Mouse (Mus musculus) kidney, embryonic 15.5 days (tissue): ENCODE measurements around the gene Hras. TPM values are rescaled to one million over a fixed set of nuclear protein-coding genes. Genes with fewer than 3 reads are reported as not detected.

ENCODE experiments used
- ATAC-seq: fragments of 200-750 bp; cut with Nextera tagmentation; replicated peaks from 2 replicates; pipeline ENCODE4 v1.8.0; 2017; ENCODE audit warnings: moderate TSS enrichment; ENCODE audit not compliant: low FRiP score
- H3K27ac ChIP-seq: fragments of 300-500 bp; sonication (generic); 2 replicates; pipeline ENCODE4 v1.5.1; 2015; ENCODE audit warnings: mild to moderate bottlenecking, inconsistent platforms
- H3K27me3 ChIP-seq: fragments of 300-500 bp; sonication (generic); 2 replicates; pipeline ENCODE4 v1.6.1; 2015; ENCODE audit warnings: inconsistent platforms
- H3K36me3 ChIP-seq: fragments of 300-500 bp; sonication (generic); 2 replicates; pipeline ENCODE4 v1.6.1; 2015; ENCODE audit warnings: inconsistent platforms
- H3K4me1 ChIP-seq: fragments of 300-500 bp; sonication (generic); 2 replicates; pipeline ENCODE4 v1.6.1; 2015; ENCODE audit warnings: inconsistent platforms
- H3K4me2 ChIP-seq: fragments of 300-500 bp; sonication (generic); 2 replicates; pipeline ENCODE4 v1.6.1; 2015; ENCODE audit warnings: moderate library complexity, mild to moderate bottlenecking, inconsistent platforms
- H3K4me3 ChIP-seq: fragments of 300-500 bp; sonication (generic); replicated peaks from 2 replicates; pipeline ENCODE4 v1.5.1; 2015; ENCODE audit warnings: mild to moderate bottlenecking, inconsistent platforms
- H3K9ac ChIP-seq: fragments of 300-500 bp; sonication (generic); 2 replicates; pipeline ENCODE4 v1.6.1; 2015; ENCODE audit warnings: mild to moderate bottlenecking, inconsistent platforms
- H3K9me3 ChIP-seq: fragments of 300-500 bp; sonication (generic); replicated peaks from 2 replicates; pipeline ENCODE4 v1.6.1; 2016; ENCODE audit warnings: inconsistent platforms
- WGBS: fragments of 180-500 bp; shearing (Covaris S2); methylation state at CpG from one replicate; pipeline ENCODE4 v1.1.7; 2015; ENCODE audit warnings: mixed read lengths; 5-methylcytosine and 5-hydroxymethylcytosine counted together
- microRNA counts: library from miRNA; unstranded; fragments of <30 nt; microRNA quantifications from one replicate; lab custom pipeline; 2016
- microRNA-seq: library from miRNA; unstranded; fragments of <30 nt; microRNA quantifications from one replicate; pipeline ENCODE4, GENCODE M21; 2016
- polyA plus RNA-seq: library from polyadenylated mRNA; unstranded; fragments of >200 nt; fragmentation: Nextera tagmentation; extraction: Ambion mirVana; gene quantifications from 2 replicates; pipeline ENCODE4 v1.2.1, GENCODE M21; 2015

The Hras gene
- polyA plus RNA-seq, 1 experiment from 2014 or later = 98.0 TPM

- H3K4me2 ChIP-seq = no peak overlapping the region
- no peak overlapping the region for H3K27ac ChIP-seq
- H3K9ac ChIP-seq = no peak overlapping the region
- H3K4me1 ChIP-seq = no peaks in the 10 kb centered on the region
- H3K4me3 ChIP-seq = no peak overlapping the region
- no peaks in the 10 kb centered on the region for H3K9me3 ChIP-seq
- 52% methylated on average over 5 of the region's 5 CpGs for WGBS
- ATAC-seq = no peak
- H3K27me3 ChIP-seq = no peaks in the 10 kb centered on the region
- peaks cover 69% of the 10 kb centered on the region for H3K36me3 ChIP-seq
Measured at GRCm38 (mm10) chr7:141143112-141143511, 50.7 kb downstream of the Hras start.

GRCm38 (mm10) chr7:141141326-141141725 lies 52.5 kb downstream of the Hras start:
- no peak overlapping the region for H3K27ac ChIP-seq
- no peak overlapping the region for H3K4me3 ChIP-seq
- 82% methylated on average over 4 of the region's 4 CpGs for WGBS
- no peaks in the 10 kb centered on the region for H3K4me1 ChIP-seq
- no peaks in the 10 kb centered on the region for H3K27me3 ChIP-seq
- no peak for ATAC-seq
- H3K9me3 ChIP-seq = no peaks in the 10 kb centered on the region
- H3K4me2 ChIP-seq = no peak overlapping the region
- peaks cover 71% of the 10 kb centered on the region for H3K36me3 ChIP-seq
- H3K9ac ChIP-seq = no peak overlapping the region

MicroRNA genes within 50 kb of the gene (microRNA counts, 519-probe panel; counts per million panel counts)
- 2,841 counts per million, percentile 72 among the panel's probes with 10 or more counts for microRNA mmu-miR-210 (lab: Ali Mortazavi, UCI)

Small RNA genes within 50 kb of the gene (microRNA-seq; reads per million reads assigned to microRNA genes)
- 291 reads per million, percentile 69 among the genes with 10 or more reads in this experiment for gene Mir210

Other genes starting within 250 kb of the Hras start
- gene Ifitm5, start 243.7 kb downstream of the Hras start, polyA plus RNA-seq = 4.3 and 21.7 TPM in 2 replicates
- 0.39 TPM in 1 of 2 replicates, not detected in the other for gene Gm45717, start 238.1 kb downstream of the Hras start, polyA plus RNA-seq
- gene Ifitm2, start 238.0 kb downstream of the Hras start, polyA plus RNA-seq = 897 and 954 TPM in 2 replicates
- 55.2 and 59.7 TPM in 2 replicates for gene Ifitm1, start 226.8 kb downstream of the Hras start, polyA plus RNA-seq
- gene Ifitm3, start 183.2 kb downstream of the Hras start, polyA plus RNA-seq = 187 and 205 TPM in 2 replicates
- 1.3 and 2.2 TPM in 2 replicates for gene Ifitm6, start 176.1 kb downstream of the Hras start, polyA plus RNA-seq
- gene Gm17387, start 164.9 kb downstream of the Hras start, polyA plus RNA-seq = not detected in 2 replicates
- gene B4galnt4, start 132.9 kb downstream of the Hras start, polyA plus RNA-seq = 12.4 and 15.4 TPM in 2 replicates
- gene Pkp3, start 115.8 kb downstream of the Hras start, polyA plus RNA-seq = 7.8 and 7.9 TPM in 2 replicates
- 20.8 and 24.7 TPM in 2 replicates for gene Sigirr, start 93.4 kb downstream of the Hras start, polyA plus RNA-seq
- gene Ano9, start 76.2 kb downstream of the Hras start, polyA plus RNA-seq = 6.0 TPM in 2 replicates
- 79.9 and 83.4 TPM in 2 replicates for gene Ptdss2, start 71.6 kb downstream of the Hras start, polyA plus RNA-seq
- gene Rnh1, start 21.1 kb downstream of the Hras start, polyA plus RNA-seq = 115 and 122 TPM in 2 replicates
- 10.3 and 13.9 TPM in 2 replicates for gene Lrrc56, start 152 bp upstream of the Hras start, polyA plus RNA-seq
- gene Lmntd2, start 20.1 kb upstream of the Hras start, polyA plus RNA-seq = 3.4 and 3.5 TPM in 2 replicates
- 57.5 and 66.9 TPM in 2 replicates for gene Rassf7, start 21.9 kb upstream of the Hras start, polyA plus RNA-seq
- 73.1 and 78.3 TPM in 2 replicates for gene Phrf1, start 34.8 kb upstream of the Hras start, polyA plus RNA-seq
- gene Irf7, start 72.5 kb upstream of the Hras start, polyA plus RNA-seq = 3.5 and 3.8 TPM in 2 replicates
- 8.2 and 8.6 TPM in 2 replicates for gene Cdhr5, start 82.8 kb upstream of the Hras start, polyA plus RNA-seq
- gene Sct, start 85.1 kb upstream of the Hras start, polyA plus RNA-seq = 41.1 and 43.5 TPM in 2 replicates
- gene Drd4, start 98.0 kb upstream of the Hras start, polyA plus RNA-seq = 1.4 and 1.8 TPM in 2 replicates
- 68.2 and 81.1 TPM in 2 replicates for gene Deaf1, start 133.7 kb upstream of the Hras start, polyA plus RNA-seq
- gene Tmem80, start 133.7 kb upstream of the Hras start, polyA plus RNA-seq = 52.8 and 54.4 TPM in 2 replicates
- gene Eps8l2, start 144.9 kb upstream of the Hras start, polyA plus RNA-seq = 33.1 and 39.6 TPM in 2 replicates
- 340 and 353 TPM in 2 replicates for gene Taldo1, start 198.2 kb upstream of the Hras start, polyA plus RNA-seq
- 61.5 and 61.8 TPM in 2 replicates for gene Gatd1, start 220.1 kb upstream of the Hras start, polyA plus RNA-seq
- 2.6 and 3.4 TPM in 2 replicates for gene Cend1, start 235.5 kb upstream of the Hras start, polyA plus RNA-seq
- 27.6 and 34.0 TPM in 2 replicates for gene Slc25a22, start 243.9 kb upstream of the Hras start, polyA plus RNA-seq